Mouse (Mus musculus) small intestine, adult 2 months (tissue): ENCODE results near the gene Tep1. TPM values are rescaled to one million over a fixed set of nuclear protein-coding genes. Genes with fewer than 3 reads are reported as not detected.

ENCODE experiments used
- H3K27ac ChIP-seq: fragments of 200-500 bp; 2 replicates; pipeline ENCODE4 v1.5.1; 2012; ENCODE audit warnings: low read depth, low read length, control low read depth, inconsistent platforms; ENCODE audit not compliant: insufficient read depth
- H3K27me3 ChIP-seq: fragments of 200-500 bp; 2 replicates; pipeline ENCODE4 v1.6.1; 2012; ENCODE audit warnings: mild to moderate bottlenecking, moderate library complexity, low read length, inconsistent platforms; ENCODE audit not compliant: control insufficient read depth, insufficient read depth
- H3K36me3 ChIP-seq: fragments of 200-500 bp; 2 replicates; pipeline ENCODE4 v1.6.1; 2012; ENCODE audit warnings: mild to moderate bottlenecking, low read length, control low read depth, inconsistent platforms; ENCODE audit not compliant: control insufficient read depth, insufficient read depth
- H3K4me1 ChIP-seq: fragments of 200-500 bp; 2 replicates; pipeline ENCODE4 v1.6.1; 2012; ENCODE audit warnings: low read length, inconsistent platforms, mixed read lengths; ENCODE audit not compliant: control insufficient read depth, insufficient read depth, insufficient read length
- H3K4me3 ChIP-seq: fragments of 200-500 bp; 2 replicates; pipeline ENCODE4 v1.5.1; 2012; ENCODE audit warnings: low read depth, mild to moderate bottlenecking, control low read depth, inconsistent platforms, low read length, moderate library complexity
- CTCF ChIP-seq: fragments of 200-500 bp; IDR thresholded peaks from 2 replicates; pipeline ENCODE4 v1.5.1; 2012; ENCODE audit warnings: low read depth, mild to moderate bottlenecking, control low read depth, inconsistent platforms, low read length, moderate library complexity, mixed read lengths; ENCODE audit not compliant: insufficient replicate concordance, insufficient read length; ENCODE audit errors: extremely low read depth
- POLR2A ChIP-seq: fragments of 200-500 bp; IDR thresholded peaks from 2 replicates; pipeline ENCODE4 v1.6.1; 2012; ENCODE audit warnings: low read depth, mild to moderate bottlenecking, control low read depth, inconsistent platforms, low read length, moderate library complexity
- WGBS: fragments of 180-500 bp; shearing (Covaris S2); methylation state at CpG from one replicate; pipeline ENCODE4 v1.1.7; 2018; 5-methylcytosine and 5-hydroxymethylcytosine counted together
- polyA plus RNA-seq: library from polyadenylated mRNA; depleted of rRNA; stranded (reverse); fragments of >200 nt; gene quantifications from 2 replicates; pipeline ENCODE4 v1.2.3, GENCODE M21; 2012

Tep1 gene
- polyA plus RNA-seq, 1 experiment, result 105 TPM

- Histone ChIP-seq H3K27me3 (no peaks in the 10 kb centered on the region), H3K27ac (peak overlapping the region; percentile 51; the same call in 1 of the 2 replicates), H3K4me1 (peaks cover 6% of the 10 kb centered on the region; the same call in 1 of the 2 replicates), H3K4me3 (no peak overlapping the region), H3K36me3 (no peaks in the 10 kb centered on the region)
- TF ChIP-seq POLR2A, result no peak
- TF ChIP-seq CTCF, result no peak
- WGBS, result 88% methylated on average over 6 of the region's 6 CpGs
These were observed 6.0 kb upstream of the Tep1 start for GRCm38 (mm10) chr14:50876236-50876950.

GRCm38 (mm10) chr14:50875591-50876230 lies 5.4 kb upstream of the Tep1 start:
- Histone ChIP-seq H3K4me1 (peaks cover 8% of the 10 kb centered on the region; the same call in 1 of the 2 replicates), H3K36me3 (no peaks in the 10 kb centered on the region), H3K4me3 (no peak overlapping the region), H3K27me3 (no peaks in the 10 kb centered on the region), H3K27ac (peak overlapping the region; percentile 51)
- 46% methylated on average over 6 of the region's 6 CpGs for WGBS
- TF ChIP-seq POLR2A, result no peak
- TF ChIP-seq CTCF, result no peak

- Histone ChIP-seq H3K4me3 (no peak overlapping the region), H3K27me3 (no peaks in the 10 kb centered on the region), H3K36me3 (no peaks in the 10 kb centered on the region), H3K4me1 (peaks cover 8% of the 10 kb centered on the region; the same call in 1 of the 2 replicates), H3K27ac (peak overlapping the region; percentile 76)
- TF ChIP-seq CTCF (no peak), POLR2A (no peak)
- 48% methylated on average over 3 of the region's 3 CpGs for WGBS
These were observed 4.8 kb upstream of the Tep1 start for GRCm38 (mm10) chr14:50875175-50875574.

GRCm38 (mm10) chr14:50871284-50871683 lies 924 bp upstream of the Tep1 start:
- TF ChIP-seq POLR2A (no peak), CTCF (no peak)
- Histone ChIP-seq H3K27ac (no peak overlapping the region), H3K4me1 (peaks cover 20% of the 10 kb centered on the region; the same call in 1 of the 2 replicates), H3K4me3 (no peak overlapping the region), H3K27me3 (no peaks in the 10 kb centered on the region), H3K36me3 (peaks cover 14% of the 10 kb centered on the region)
- WGBS, result 83% methylated on average over 2 of the region's 2 CpGs

- Histone ChIP-seq H3K36me3 (peaks cover 19% of the 10 kb centered on the region), H3K4me3 (peak overlapping the region; percentile 72), H3K27ac (peak overlapping the region; percentile 92), H3K4me1 (peaks cover 22% of the 10 kb centered on the region; the same call in 1 of the 2 replicates), H3K27me3 (no peaks in the 10 kb centered on the region)
- 23% methylated on average over 5 of the region's 5 CpGs for WGBS
- TF ChIP-seq POLR2A, result no peak
- no peak for TF ChIP-seq CTCF
These were observed 414 bp upstream of the Tep1 start for GRCm38 (mm10) chr14:50870805-50871143.

- Histone ChIP-seq H3K27ac (peak overlapping the region; percentile 62; the same call in 1 of the 2 replicates), H3K27me3 (no peaks in the 10 kb centered on the region), H3K36me3 (peaks cover 28% of the 10 kb centered on the region), H3K4me3 (no peak overlapping the region), H3K4me1 (peaks cover 22% of the 10 kb centered on the region; the same call in 1 of the 2 replicates)
- WGBS, result 85% methylated on average over 5 of the region's 5 CpGs
- TF ChIP-seq CTCF (no peak), POLR2A (no peak)
These were observed 1.7 kb downstream of the Tep1 start for GRCm38 (mm10) chr14:50868656-50869055.

- H3K36me3 ChIP-seq, result peaks cover 32% of the 10 kb centered on the region
- TF ChIP-seq CTCF, result no peak
- TF ChIP-seq POLR2A, result no peak
- H3K4me3 ChIP-seq, result no peak overlapping the region
- H3K27ac ChIP-seq, result 0 out of 2 replicates have a peak overlapping the region, but pooled peaks have one; percentile 11
- peaks cover 22% of the 10 kb centered on the region; the same call in 1 of the 2 replicates for H3K4me1 ChIP-seq
- 88% methylated on average over 4 of the region's 4 CpGs for WGBS
- H3K27me3 ChIP-seq, result no peaks in the 10 kb centered on the region
These were observed 2.1 kb downstream of the Tep1 start for GRCm38 (mm10) chr14:50868211-50868610.
